8 mouse cellular contexts compared by ENCODE assay signal in genomic region chr6:80018765-80019164, GRCm38 (mm10). TPM values are rescaled to one million over a fixed set of nuclear protein-coding genes. Genes with fewer than 3 reads are reported as not detected.
A peak's percentile ranks its signal among the peaks of the same experiment; 100 is the strongest.
DNase-seq lines count a peak whose midpoint lies in the region; ATAC-seq lines count a peak whose summit lies in the region.

Gene Lrrtm4, plus strand, starts transcription at chr6:80018877.

- no peaks in the 10 kb centered on the region for H3K4me1 ChIP-seq in heart, embryonic 12.5 days (replicated peaks)
- 0 out of 2 replicates have a peak, but pooled peaks cover 5% of the 10 kb centered on the region for H3K4me1 ChIP-seq in neural tube, embryonic 12.5 days

- no peak within 1 kb of the TSS for H3K27ac ChIP-seq in heart, embryonic 12.5 days (ENCODE audit: poor library complexity, severe bottlenecking)
- no peak within 1 kb of the TSS for H3K27ac ChIP-seq in neural tube, embryonic 12.5 days

- no peaks in the 10 kb centered on the region for H3K27me3 ChIP-seq in heart, embryonic 12.5 days (replicated peaks)
- no peaks in the 10 kb centered on the region for H3K27me3 ChIP-seq in neural tube, embryonic 12.5 days (replicated peaks)

- no peaks in the 10 kb centered on the region for H3K9me3 ChIP-seq in heart, embryonic 12.5 days (replicated peaks)
- H3K9me3 ChIP-seq in neural tube, embryonic 12.5 days, result no peaks in the 10 kb centered on the region

- no peak for ATAC-seq in heart, embryonic 12.5 days (ENCODE audit: insufficient number of reproducible peaks, low FRiP score)
- peak; percentile 87 for ATAC-seq in neural tube, embryonic 12.5 days (ENCODE audit: low FRiP score, low read depth)
- no peak for ATAC-seq in CD4-positive, CD25-positive, alpha-beta regulatory T cell, adult 4 months

- H3K9ac ChIP-seq in heart, embryonic 12.5 days, result peak within 1 kb of the TSS; percentile 67; the same call in 1 of the 2 replicates
- peak within 1 kb of the TSS; percentile 55 for H3K9ac ChIP-seq in neural tube, embryonic 12.5 days

- no peak for DNase-seq in heart, adult 9 months (ENCODE audit: low spot score in 2 of 2)
- peak; percentile 32 for DNase-seq in cerebellum, adult 9-10 months
- DNase-seq in frontal cortex, adult 2 months (ENCODE audit: extremely low spot score in 1 of 2, low spot score in 1 of 2), result peak; percentile 72 to 84
- peak; percentile 69 for DNase-seq in left cerebral cortex, adult 11 months (ENCODE audit: low spot score)
- no peak for DNase-seq in spleen, postnatal 4 days (ENCODE audit: low spot score in 2 of 2)

- no peaks in the 10 kb centered on the region for H3K36me3 ChIP-seq in heart, embryonic 12.5 days
- no peaks in the 10 kb centered on the region for H3K36me3 ChIP-seq in neural tube, embryonic 12.5 days

- H3K4me3 ChIP-seq in heart, embryonic 12.5 days, result peak within 1 kb of the TSS; percentile 51
- H3K4me3 ChIP-seq in neural tube, embryonic 12.5 days, result peak within 1 kb of the TSS; percentile 42

- H3K4me2 ChIP-seq in heart, embryonic 12.5 days, result peak within 1 kb of the TSS; percentile 86
- H3K4me2 ChIP-seq in neural tube, embryonic 12.5 days (replicated peaks), result peak within 1 kb of the TSS; percentile 73

- 20% methylated on average over 6 of the region's 6 CpGs for WGBS in heart, embryonic 12.5 days
- 3% methylated on average over 6 of the region's 6 CpGs for WGBS in neural tube, embryonic 12.5 days

RNA-seq across cellular contexts. Expression of gene Lrrtm4, which starts in this region (rescaled TPM):
- polyA plus RNA-seq in heart, embryonic 12.5 days (2016; fragmentation: Nextera tagmentation; extraction: Ambion mirVana), result 1.4 and 2.4 TPM in 2 replicates
- polyA plus RNA-seq in frontal cortex, adult 2 months (2012; rRNA removed), result 23.3 and 31.9 TPM in 2 replicates
- polyA plus RNA-seq in neural tube, embryonic 12.5 days (2016; fragmentation: Nextera tagmentation; extraction: Ambion mirVana), result 6.3 and 7.9 TPM in 2 replicates
- polyA plus RNA-seq in CD4-positive, CD25-positive, alpha-beta regulatory T cell, adult 4 months (2017; shearing (Covaris generic)), result not detected

Comparison
In these comparisons a context has a peak if more than half of its experiments do, and no peak if none do; other contexts are left out.
1. DNase-seq: peak in cerebellum, adult 9-10 months (single experiment), frontal cortex, adult 2 months (2 of 2) and left cerebral cortex, adult 11 months (single experiment); none in heart, adult 9 months (0 of 2) and spleen, postnatal 4 days (0 of 2).